Mouse (Mus musculus): ENCODE data around the gene Ppef1.

Gene Ppef1

GRCm38 (mm10) chrX:160598562-160599458 lies 136.8 kb downstream of the Ppef1 start:
- peak in 1 of 2 experiments; percentile 44 for DNase-seq (ENCODE audit: low spot score in 2 of 2)

GRCm38 (mm10) chrX:160598055-160598454 lies 137.5 kb downstream of the Ppef1 start:
- DNase-seq (ENCODE audit: low spot score in 2 of 2) = no peak

DNA sequence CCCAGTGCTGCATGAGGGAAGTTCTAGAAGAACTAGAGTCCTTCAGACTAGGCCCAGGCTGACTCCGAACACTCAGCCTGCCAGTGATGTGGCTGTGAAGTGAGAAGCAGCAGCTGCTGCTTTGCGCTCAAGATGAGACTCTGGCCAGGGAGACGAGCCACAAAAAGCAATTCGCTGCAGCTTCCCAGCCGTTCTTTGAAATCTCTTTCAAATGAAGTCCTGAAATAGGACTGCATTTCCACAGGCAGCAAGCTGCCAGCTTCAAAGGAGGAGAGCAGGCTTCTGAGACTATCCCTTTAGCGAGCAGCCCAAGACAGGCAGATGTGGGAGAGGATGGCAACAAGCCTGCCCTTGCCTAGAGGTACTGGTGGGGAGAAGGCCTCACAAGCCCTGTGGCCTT lies 142.6 kb downstream of the Ppef1 start:
- no peak for DNase-seq (ENCODE audit: low spot score in 2 of 2)

GRCm38 (mm10) chrX:160590147-160590546 lies 145.4 kb downstream of the Ppef1 start:
- no peak for DNase-seq (ENCODE audit: low spot score in 2 of 2)

DNA sequence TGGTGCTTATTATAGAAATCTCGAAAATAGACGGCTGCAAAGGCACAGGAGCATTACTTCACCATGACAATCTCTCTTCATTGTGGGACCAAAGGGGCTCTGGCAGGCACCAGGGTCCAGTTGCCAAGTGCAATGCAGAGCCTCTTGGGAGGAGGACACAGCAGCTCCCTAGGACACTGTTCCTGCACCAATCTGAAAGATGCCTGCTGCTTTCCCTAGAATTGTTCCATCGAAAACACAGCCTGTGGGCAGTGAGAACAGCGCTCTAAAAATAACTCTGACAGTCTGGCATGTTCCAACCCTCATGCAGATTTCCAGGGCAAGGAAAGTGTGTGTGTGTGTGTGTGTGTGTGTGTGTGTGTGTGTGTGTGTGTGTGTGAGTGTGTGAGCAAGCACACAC lies 147.0 kb downstream of the Ppef1 start:
- peak in 1 of 2 experiments; percentile 47 for DNase-seq (ENCODE audit: low spot score in 2 of 2)

- no peak for DNase-seq (ENCODE audit: low spot score in 2 of 2)
Measured at GRCm38 (mm10) chrX:160585110-160585509, 150.5 kb downstream of the Ppef1 start.

GRCm38 (mm10) chrX:160584148-160584838 lies 151.3 kb downstream of the Ppef1 start:
- no peak for DNase-seq (ENCODE audit: low spot score in 2 of 2)

DNA sequence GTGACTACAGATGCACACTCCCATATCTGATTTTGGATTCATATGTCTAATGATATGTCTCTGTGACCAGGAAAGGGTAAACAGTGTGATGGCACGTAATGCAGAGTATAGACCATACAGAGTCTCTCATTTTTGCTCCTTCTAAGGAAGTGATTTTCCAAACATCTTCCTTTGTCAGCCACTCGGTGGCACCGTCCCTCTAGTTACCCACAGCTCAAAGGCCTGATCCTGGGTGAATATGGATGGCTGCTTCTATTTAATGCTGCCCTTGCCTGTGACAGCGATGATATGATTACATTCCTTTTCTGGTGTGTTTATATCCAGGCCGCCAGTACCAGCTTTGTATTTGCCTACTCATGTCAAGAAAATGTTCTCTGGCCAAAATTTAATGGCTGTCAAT lies 152.0 kb downstream of the Ppef1 start:
- DNase-seq (ENCODE audit: low spot score in 2 of 2) = no peak

Data from frontal cortex, postnatal 36 days (tissue).